Mouse (Mus musculus): ENCODE measurements at regions not wholly inside any gene's neighbourhood (a gene's known extent, or its start where the extent isn't known, plus 50 kb on each side); places are given as distances from the start of the nearest gene placed in this dataset.

DNA sequence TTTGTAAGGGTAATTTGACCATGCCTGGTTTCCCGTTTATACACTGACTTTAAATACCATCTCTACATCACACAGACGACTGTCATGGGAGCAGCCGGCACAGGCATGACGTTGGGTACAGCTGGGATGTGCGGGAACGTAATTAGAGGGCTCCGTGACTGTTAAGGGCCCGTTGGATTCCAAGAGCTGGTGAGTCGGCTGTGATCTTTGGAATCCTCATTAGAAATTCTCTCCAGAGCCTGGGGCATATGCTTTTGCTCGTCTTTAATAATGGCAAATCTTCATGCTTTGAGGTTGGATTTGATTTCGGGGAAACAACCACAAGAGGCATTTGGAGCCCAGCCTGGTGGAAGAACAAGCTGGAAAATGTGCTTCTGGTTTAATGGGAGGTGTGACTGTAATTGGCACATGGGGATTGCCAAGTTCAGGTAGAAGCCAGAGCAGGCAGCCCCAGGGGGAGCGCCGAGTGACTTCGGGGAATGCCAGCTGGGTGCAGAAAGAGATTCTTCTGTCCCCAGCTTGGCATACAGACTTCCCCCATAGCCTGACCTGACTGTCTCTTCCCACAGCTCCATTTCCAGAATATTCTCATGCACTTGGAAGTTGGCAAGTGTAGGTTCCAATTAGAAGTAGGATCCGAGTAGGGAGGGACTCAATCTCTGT is 275.4 kb upstream of the 4930535I16Rik start:
- TF ChIP-seq CTCF (IDR thresholded peaks at IDR 0.05; ENCODE audit: low read depth) = no peak
- TF ChIP-seq EP300 (IDR thresholded peaks at IDR 0.05; ENCODE audit: low read depth) = no peak

All from liver, postnatal 0 days (tissue).